Mouse (Mus musculus) erythroblast, adult 5-6 weeks (primary cell): ENCODE results near the gene Mon1b. TPM values are rescaled to one million over a fixed set of nuclear protein-coding genes. Genes with fewer than 3 reads are reported as not detected.

ENCODE experiments used
- ATAC-seq: replicated peaks from 2 replicates; pipeline ENCODE4 v1.8.0; 2016; ENCODE audit warnings: moderate number of reproducible peaks, mild to moderate bottlenecking, moderate TSS enrichment, inconsistent platforms; ENCODE audit not compliant: poor library complexity, low FRiP score, severe bottlenecking
- total RNA-seq, 2 experiments: library from RNA; stranded (forward) in 1 of 2; stranded (reverse) in 1 of 2; fragments of 150-400 nt in 1 of 2; fragments of 200-764, 138-1000 nt in 1 of 2; gene quantifications; 2 replicates each; pipeline versions ENCODE4 v1.2.3 to v1.2.4; 2015 to 2017; ENCODE audit warnings: low replicate concordance in 2 of 2

Gene Mon1b
- total RNA-seq, 2 experiments from 2014 or later, result 5.0 to 6.1 TPM

GRCm38 (mm10) chr8:113669924-113670323 is 34.5 kb downstream of the Mon1b start:
- no peak for ATAC-seq

GRCm38 (mm10) chr8:113672599-113673255 is 37.3 kb downstream of the Mon1b start:
- no peak for ATAC-seq

- ATAC-seq, result no peak
Measured at GRCm38 (mm10) chr8:113673300-113673699, 37.9 kb downstream of the Mon1b start.

GRCm38 (mm10) chr8:113674611-113675010 is 39.2 kb downstream of the Mon1b start:
- ATAC-seq, result no peak

- ATAC-seq, result no peak
Measured at GRCm38 (mm10) chr8:113675281-113675680, 39.9 kb downstream of the Mon1b start.

- no peak for ATAC-seq
Measured at GRCm38 (mm10) chr8:113676811-113677210, 41.4 kb downstream of the Mon1b start.

GRCm38 (mm10) chr8:113679361-113679760 is 44.0 kb downstream of the Mon1b start:
- no peak for ATAC-seq

GRCm38 (mm10) chr8:113687889-113688542 is 52.6 kb downstream of the Mon1b start:
- no peak for ATAC-seq

- ATAC-seq, result no peak
Measured at GRCm38 (mm10) chr8:113688543-113688915, 53.1 kb downstream of the Mon1b start.

- no peak for ATAC-seq
Measured at GRCm38 (mm10) chr8:113691622-113692343, 56.4 kb downstream of the Mon1b start.

Other genes starting within 250 kb of the Mon1b start
- not detected in 2 replicates for gene Syce1l, start 7.6 kb downstream of the Mon1b start, total RNA-seq (2015; ENCODE audit: low replicate concordance)
- gene Syce1l, start 7.6 kb downstream of the Mon1b start, total RNA-seq (2017; ENCODE audit: low replicate concordance), result not detected in 2 replicates
- not detected in 2 replicates for gene Adamts18, start 213.2 kb downstream of the Mon1b start, total RNA-seq (2015; ENCODE audit: low replicate concordance)
- gene Adamts18, start 213.2 kb downstream of the Mon1b start, total RNA-seq (2017; ENCODE audit: low replicate concordance), result not detected in 2 replicates